Mouse (Mus musculus): ENCODE measurements around the gene Slc16a13. TPM values are rescaled to one million over a fixed set of nuclear protein-coding genes. Genes with fewer than 3 reads are reported as not detected.

The Slc16a13 gene
- polyA plus RNA-seq, 1 experiment from 2014 or later = 14.3 TPM

- peak within 1 kb of the TSS; percentile 96 for H3K27ac ChIP-seq (replicated peaks)
- H3K27me3 ChIP-seq = 0 out of 2 replicates have a peak, but pooled peaks cover 5% of the 10 kb centered on the region
- peak within 1 kb of the TSS; percentile 95 for H3K4me2 ChIP-seq
- H3K4me1 ChIP-seq (replicated peaks) = peaks cover 33% of the 10 kb centered on the region
- WGBS = under 1% methylated on average over 32 of the region's 35 CpGs
- peak; percentile 50 for ATAC-seq (ENCODE audit: low FRiP score, low read depth)
- H3K4me3 ChIP-seq = peak within 1 kb of the TSS; percentile 92
- H3K9ac ChIP-seq = peak within 1 kb of the TSS; percentile 98
- no peaks in the 10 kb centered on the region for H3K9me3 ChIP-seq
- peaks cover 12% of the 10 kb centered on the region for H3K36me3 ChIP-seq
These were observed 18.8 kb upstream of the Slc16a13 start, which contains the start of the genes Gm21988 and Rnasek for GRCm38 (mm10) chr11:70239541-70240279. Gene Gm21988 (minus strand): TSS chr11:70239830. Gene Rnasek (minus strand): TSS chr11:70239842.

GRCm38 (mm10) chr11:70238591-70239440 is 18.0 kb upstream of the Slc16a13 start:
- Histone ChIP-seq H3K4me3 (peak overlapping the region; percentile 92), H3K27ac (replicated peaks) (peak overlapping the region; percentile 96), H3K27me3 (0 out of 2 replicates have a peak, but pooled peaks cover under 1% of the 10 kb centered on the region), H3K4me1 (replicated peaks) (peaks cover 33% of the 10 kb centered on the region), H3K36me3 (peaks cover 13% of the 10 kb centered on the region), H3K9ac (peak overlapping the region; percentile 98), H3K4me2 (peak overlapping the region; percentile 95), H3K9me3 (no peaks in the 10 kb centered on the region)
- no peak for ATAC-seq (ENCODE audit: low FRiP score, low read depth)
- 16% methylated on average over 23 of the region's 23 CpGs for WGBS

- Histone ChIP-seq H3K9me3 (no peaks in the 10 kb centered on the region), H3K36me3 (peaks cover 13% of the 10 kb centered on the region), H3K4me1 (replicated peaks) (peaks cover 38% of the 10 kb centered on the region), H3K4me3 (peak within 1 kb of the TSS; percentile 92), H3K27ac (replicated peaks) (peak within 1 kb of the TSS; percentile 96), H3K27me3 (no peaks in the 10 kb centered on the region), H3K9ac (peak within 1 kb of the TSS; percentile 98), H3K4me2 (peak within 1 kb of the TSS; percentile 95)
- WGBS = under 1% methylated on average over 70 of the region's 70 CpGs
- ATAC-seq (ENCODE audit: low FRiP score, low read depth) = peak; percentile 96
These were observed 16.7 kb upstream of the Slc16a13 start, which contains the start of gene 0610010K14Rik for GRCm38 (mm10) chr11:70237457-70238167. Gene 0610010K14Rik (minus strand): TSS chr11:70237914.

- Histone ChIP-seq H3K4me2 (peak overlapping the region; percentile 95), H3K9ac (peak overlapping the region; percentile 98), H3K36me3 (peaks cover 13% of the 10 kb centered on the region), H3K4me1 (replicated peaks) (peaks cover 38% of the 10 kb centered on the region), H3K4me3 (peak overlapping the region; percentile 92), H3K27ac (replicated peaks) (peak overlapping the region; percentile 96), H3K9me3 (no peaks in the 10 kb centered on the region), H3K27me3 (no peaks in the 10 kb centered on the region)
- WGBS = 26% methylated on average over 7 of the region's 7 CpGs
- ATAC-seq (ENCODE audit: low FRiP score, low read depth) = no peak
These were observed 15.9 kb upstream of the Slc16a13 start for GRCm38 (mm10) chr11:70236717-70237116.

- H3K4me3 ChIP-seq = no peak overlapping the region
- WGBS = 87% methylated on average over 12 of the region's 12 CpGs
- H3K4me1 ChIP-seq (replicated peaks) = peaks cover 37% of the 10 kb centered on the region
- H3K9me3 ChIP-seq = no peaks in the 10 kb centered on the region
- no peak overlapping the region for H3K9ac ChIP-seq
- no peak for ATAC-seq (ENCODE audit: low FRiP score, low read depth)
- no peak overlapping the region for H3K27ac ChIP-seq (replicated peaks)
- peaks cover 13% of the 10 kb centered on the region for H3K36me3 ChIP-seq
- no peak overlapping the region for H3K4me2 ChIP-seq
- peaks cover 10% of the 10 kb centered on the region for H3K27me3 ChIP-seq
These were observed 14.5 kb upstream of the Slc16a13 start for GRCm38 (mm10) chr11:70235254-70235900.

GRCm38 (mm10) chr11:70234497-70234896 is 13.6 kb upstream of the Slc16a13 start:
- H3K4me3 ChIP-seq = no peak overlapping the region
- H3K9me3 ChIP-seq = no peaks in the 10 kb centered on the region
- H3K4me1 ChIP-seq (replicated peaks) = peaks cover 43% of the 10 kb centered on the region
- ATAC-seq (ENCODE audit: low FRiP score, low read depth) = no peak
- no peak overlapping the region for H3K9ac ChIP-seq
- H3K27ac ChIP-seq (replicated peaks) = no peak overlapping the region
- H3K27me3 ChIP-seq = peaks cover 19% of the 10 kb centered on the region
- H3K36me3 ChIP-seq = peaks cover 13% of the 10 kb centered on the region
- WGBS = 91% methylated on average over 8 of the region's 8 CpGs
- H3K4me2 ChIP-seq = no peak overlapping the region

GRCm38 (mm10) chr11:70234037-70234436 is 13.2 kb upstream of the Slc16a13 start:
- peaks cover 23% of the 10 kb centered on the region for H3K27me3 ChIP-seq
- no peak overlapping the region for H3K9ac ChIP-seq
- H3K9me3 ChIP-seq = no peaks in the 10 kb centered on the region
- H3K27ac ChIP-seq (replicated peaks) = no peak overlapping the region
- H3K36me3 ChIP-seq = peaks cover 13% of the 10 kb centered on the region
- H3K4me1 ChIP-seq (replicated peaks) = peaks cover 45% of the 10 kb centered on the region
- WGBS = 66% methylated on average over 5 of the region's 5 CpGs
- H3K4me3 ChIP-seq = no peak overlapping the region
- no peak overlapping the region for H3K4me2 ChIP-seq
- no peak for ATAC-seq (ENCODE audit: low FRiP score, low read depth)

GRCm38 (mm10) chr11:70233016-70233415 is 12.2 kb upstream of the Slc16a13 start:
- H3K9me3 ChIP-seq = no peaks in the 10 kb centered on the region
- peak overlapping the region; percentile 51 for H3K4me2 ChIP-seq
- H3K9ac ChIP-seq = 0 out of 2 replicates have a peak overlapping the region, but pooled peaks have one; percentile 32
- peak overlapping the region; percentile 32 for H3K4me3 ChIP-seq
- H3K27me3 ChIP-seq = peaks cover 31% of the 10 kb centered on the region
- peaks cover 43% of the 10 kb centered on the region for H3K4me1 ChIP-seq (replicated peaks)
- no peak for ATAC-seq (ENCODE audit: low FRiP score, low read depth)
- H3K36me3 ChIP-seq = peaks cover 13% of the 10 kb centered on the region
- H3K27ac ChIP-seq (replicated peaks) = no peak overlapping the region
- 39% methylated on average over 8 of the region's 8 CpGs for WGBS

- no peak overlapping the region for H3K27ac ChIP-seq (replicated peaks)
- H3K4me2 ChIP-seq = peak overlapping the region; percentile 51
- peak overlapping the region; percentile 32; the same call in 1 of the 2 replicates for H3K9ac ChIP-seq
- H3K9me3 ChIP-seq = no peaks in the 10 kb centered on the region
- 10% methylated on average over 7 of the region's 10 CpGs for WGBS
- peaks cover 13% of the 10 kb centered on the region for H3K36me3 ChIP-seq
- H3K4me1 ChIP-seq (replicated peaks) = peaks cover 43% of the 10 kb centered on the region
- peak overlapping the region; percentile 32 for H3K4me3 ChIP-seq
- ATAC-seq (ENCODE audit: low FRiP score, low read depth) = no peak
- H3K27me3 ChIP-seq = peaks cover 36% of the 10 kb centered on the region
These were observed 11.7 kb upstream of the Slc16a13 start for GRCm38 (mm10) chr11:70232546-70232945.

GRCm38 (mm10) chr11:70230239-70230727 is 9.4 kb upstream of the Slc16a13 start:
- peaks cover 7% of the 10 kb centered on the region for H3K36me3 ChIP-seq
- 1% methylated on average over 32 of the region's 32 CpGs for WGBS
- peaks cover 49% of the 10 kb centered on the region for H3K27me3 ChIP-seq
- peak overlapping the region; percentile 23 for H3K4me3 ChIP-seq
- peak; percentile 25; the same call in 1 of the 2 replicates for ATAC-seq (ENCODE audit: low FRiP score, low read depth)
- peaks cover 46% of the 10 kb centered on the region for H3K4me1 ChIP-seq (replicated peaks)
- H3K4me2 ChIP-seq = peak overlapping the region; percentile 53
- no peaks in the 10 kb centered on the region for H3K9me3 ChIP-seq
- H3K9ac ChIP-seq = no peak overlapping the region
- H3K27ac ChIP-seq (replicated peaks) = 0 out of 2 replicates have a peak overlapping the region, but pooled peaks have one; percentile 21

All from hindbrain, embryonic 15.5 days (tissue).